31 mouse cellular contexts compared by ENCODE assay signal in genomic region chr5:147847361-147847760, GRCm38 (mm10). TPM values are rescaled to one million over a fixed set of nuclear protein-coding genes. Genes with fewer than 3 reads are reported as not detected.
DNase-seq lines count a peak whose midpoint lies in the region; ATAC-seq and TF ChIP-seq lines count a peak whose summit lies in the region.
"Had no signal": no experiment of that assay in that cellular context is flagged by ENCODE, and none has a peak within 500 bp of the region (broad histone marks: within the 10 kb centered on the region; RNA-seq: fewer than 3 reads in every experiment).

No protein-coding gene starts in this region.

- no peak overlapping the region for H3K9ac ChIP-seq in embryonic facial prominence, embryonic 14.5 days (ENCODE audit: low read depth, low read length)
- H3K9ac ChIP-seq in midbrain, embryonic 12.5 days (replicated peaks) = no peak overlapping the region
- no peak overlapping the region for H3K9ac ChIP-seq in midbrain, embryonic 11.5 days (ENCODE audit: low read length)
- H3K9ac ChIP-seq in stomach, postnatal 0 days (ENCODE audit: low read length) = no peak overlapping the region
- H3K9ac ChIP-seq: embryonic facial prominence, embryonic 12.5 days; heart, embryonic 15.5 days; hindbrain, embryonic 13.5 days; limb, embryonic 15.5 days; liver, embryonic 14.5 days; neural tube, embryonic 13.5 days; stomach, embryonic 15.5 days had no signal

- WGBS in embryonic facial prominence, embryonic 14.5 days = 47% methylated on average over 5 of the region's 5 CpGs
- 84% methylated on average over 5 of the region's 5 CpGs for WGBS in embryonic facial prominence, embryonic 10.5 days
- WGBS in midbrain, embryonic 12.5 days = 58% methylated on average over 5 of the region's 5 CpGs
- 67% methylated on average over 5 of the region's 5 CpGs for WGBS in midbrain, embryonic 11.5 days
- 37% methylated on average over 5 of the region's 5 CpGs for WGBS in stomach, postnatal 0 days

- TF ChIP-seq EP300 in stomach, postnatal 0 days (optimal IDR thresholded peaks at IDR 0.05) = no peak

- peak; percentile 62 for DNase-seq in embryonic facial prominence, embryonic 14.5 days (ENCODE audit: low spot score)
- DNase-seq in embryonic facial prominence, embryonic 10.5 days (ENCODE audit: low spot score) = no peak
- peak; percentile 27 for DNase-seq in kidney, postnatal 10 days
- DNase-seq in kidney, postnatal 25 days = no peak
- no peak for DNase-seq in midbrain, embryonic 11.5 days (ENCODE audit: low spot score, missing footprints)
- no peak for DNase-seq in stomach, postnatal 0 days (ENCODE audit: low spot score)
- DNase-seq in left cerebral cortex, adult 9 months (ENCODE audit: low spot score in 2 of 2) = no peak
- DNase-seq: adrenal gland, postnatal 10 days; cerebellum, adult 11 months; cerebellum, adult 9-10 months; cerebellum, postnatal 36 days; gastrocnemius, postnatal 14 days; heart, postnatal 36 days; kidney, adult 9 months; layer of hippocampus, postnatal 36 days; lung, postnatal 10 days; right cerebral cortex, postnatal 14 days; thymus, adult 18-20 months; thymus, postnatal 25 days had no signal

- H3K27me3 ChIP-seq in embryonic facial prominence, embryonic 14.5 days (replicated peaks; ENCODE audit: control insufficient read depth, insufficient read depth, low read length) = no peaks in the 10 kb centered on the region
- no peaks in the 10 kb centered on the region for H3K27me3 ChIP-seq in embryonic facial prominence, embryonic 10.5 days (replicated peaks; ENCODE audit: low read depth, poor library complexity, severe bottlenecking)
- no peaks in the 10 kb centered on the region for H3K27me3 ChIP-seq in midbrain, embryonic 12.5 days
- H3K27me3 ChIP-seq in midbrain, embryonic 11.5 days (ENCODE audit: control insufficient read depth, insufficient read depth, low read length) = no peaks in the 10 kb centered on the region
- H3K27me3 ChIP-seq in stomach, postnatal 0 days (ENCODE audit: control insufficient read depth, insufficient read depth, low read length) = no peaks in the 10 kb centered on the region
- H3K27me3 ChIP-seq: CH12.LX; embryonic facial prominence, embryonic 12.5 days; heart, embryonic 15.5 days; hindbrain, embryonic 13.5 days; limb, embryonic 15.5 days; neural tube, embryonic 13.5 days; stomach, embryonic 15.5 days had no signal

- no peak overlapping the region for H3K4me2 ChIP-seq in embryonic facial prominence, embryonic 14.5 days (ENCODE audit: low read depth, low read length)
- 0 out of 2 replicates have a peak overlapping the region, but pooled peaks have one; percentile 34 for H3K4me2 ChIP-seq in midbrain, embryonic 12.5 days (replicated peaks)
- H3K4me2 ChIP-seq in midbrain, embryonic 11.5 days = no peak overlapping the region
- no peak overlapping the region for H3K4me2 ChIP-seq in stomach, postnatal 0 days (replicated peaks; ENCODE audit: low read depth)
- H3K4me2 ChIP-seq: embryonic facial prominence, embryonic 12.5 days; hindbrain, embryonic 13.5 days; limb, embryonic 15.5 days; neural tube, embryonic 13.5 days; stomach, embryonic 15.5 days had no signal

- no peaks in the 10 kb centered on the region for H3K9me3 ChIP-seq in embryonic facial prominence, embryonic 14.5 days (ENCODE audit: control insufficient read depth, low read length)
- H3K9me3 ChIP-seq in embryonic facial prominence, embryonic 10.5 days = no peaks in the 10 kb centered on the region; the same call in 1 of the 2 replicates
- no peaks in the 10 kb centered on the region for H3K9me3 ChIP-seq in midbrain, embryonic 12.5 days
- no peaks in the 10 kb centered on the region for H3K9me3 ChIP-seq in midbrain, embryonic 11.5 days (ENCODE audit: control insufficient read depth, low read length)
- H3K9me3 ChIP-seq in stomach, postnatal 0 days (ENCODE audit: control insufficient read depth, low read length) = no peaks in the 10 kb centered on the region
- H3K9me3 ChIP-seq: embryonic facial prominence, embryonic 12.5 days; forebrain, embryonic 10.5 days; heart, embryonic 15.5 days; hindbrain, embryonic 13.5 days; limb, embryonic 10.5 days; limb, embryonic 15.5 days; neural tube, embryonic 13.5 days; stomach, embryonic 15.5 days had no signal

- H3K4me3 ChIP-seq in embryonic facial prominence, embryonic 14.5 days (ENCODE audit: low read depth, low read length) = no peak overlapping the region
- no peak overlapping the region for H3K4me3 ChIP-seq in embryonic facial prominence, embryonic 10.5 days
- no peak overlapping the region for H3K4me3 ChIP-seq in midbrain, embryonic 12.5 days
- no peak overlapping the region for H3K4me3 ChIP-seq in midbrain, embryonic 11.5 days (ENCODE audit: low read depth, low read length)
- no peak overlapping the region for H3K4me3 ChIP-seq in stomach, postnatal 0 days (ENCODE audit: low read depth, low read length)
- H3K4me3 ChIP-seq: embryonic facial prominence, embryonic 12.5 days; heart, embryonic 15.5 days; hindbrain, embryonic 13.5 days; limb, embryonic 10.5 days; limb, embryonic 15.5 days; neural tube, embryonic 13.5 days; stomach, embryonic 15.5 days had no signal

- ATAC-seq in embryonic facial prominence, embryonic 14.5 days (ENCODE audit: low read depth) = no peak
- no peak for ATAC-seq in midbrain, embryonic 12.5 days (ENCODE audit: low FRiP score, low read depth)
- ATAC-seq in midbrain, embryonic 11.5 days (ENCODE audit: low FRiP score) = no peak
- ATAC-seq in stomach, postnatal 0 days (ENCODE audit: low FRiP score, low TSS enrichment) = peak; percentile 25; the same call in 1 of the 2 replicates
- ATAC-seq: intestine, embryonic 16.5 days had no signal

- H3K4me1 ChIP-seq in embryonic facial prominence, embryonic 14.5 days (ENCODE audit: control insufficient read depth, insufficient read depth, low read length) = no peaks in the 10 kb centered on the region
- no peaks in the 10 kb centered on the region for H3K4me1 ChIP-seq in embryonic facial prominence, embryonic 10.5 days
- peaks cover 5% of the 10 kb centered on the region; the same call in 1 of the 2 replicates for H3K4me1 ChIP-seq in midbrain, embryonic 12.5 days
- no peaks in the 10 kb centered on the region for H3K4me1 ChIP-seq in midbrain, embryonic 11.5 days (ENCODE audit: control insufficient read depth, insufficient read depth, low read length)
- no peaks in the 10 kb centered on the region for H3K4me1 ChIP-seq in stomach, postnatal 0 days (replicated peaks; ENCODE audit: control insufficient read depth, insufficient read depth)
- H3K4me1 ChIP-seq: embryonic facial prominence, embryonic 12.5 days; forebrain, embryonic 10.5 days; hindbrain, embryonic 13.5 days; limb, embryonic 10.5 days; neural tube, embryonic 13.5 days had no signal

- no peak for TF ChIP-seq CTCF in stomach, postnatal 0 days (IDR thresholded peaks at IDR 0.05; ENCODE audit: low read depth)

- H3K36me3 ChIP-seq in embryonic facial prominence, embryonic 14.5 days (ENCODE audit: control insufficient read depth, insufficient read depth, low read length) = no peaks in the 10 kb centered on the region
- no peaks in the 10 kb centered on the region for H3K36me3 ChIP-seq in embryonic facial prominence, embryonic 10.5 days (replicated peaks)
- no peaks in the 10 kb centered on the region for H3K36me3 ChIP-seq in midbrain, embryonic 12.5 days
- no peaks in the 10 kb centered on the region for H3K36me3 ChIP-seq in midbrain, embryonic 11.5 days (ENCODE audit: control insufficient read depth, insufficient read depth, low read length)
- no peaks in the 10 kb centered on the region for H3K36me3 ChIP-seq in stomach, postnatal 0 days (ENCODE audit: control insufficient read depth, insufficient read depth, low read length)
- H3K36me3 ChIP-seq: embryonic facial prominence, embryonic 12.5 days; forebrain, embryonic 10.5 days; heart, embryonic 15.5 days; hindbrain, embryonic 13.5 days; limb, embryonic 10.5 days; limb, embryonic 15.5 days; neural tube, embryonic 13.5 days; stomach, embryonic 15.5 days had no signal

- H3K27ac ChIP-seq in embryonic facial prominence, embryonic 14.5 days (replicated peaks; ENCODE audit: low read depth, low read length) = no peak overlapping the region
- no peak overlapping the region for H3K27ac ChIP-seq in embryonic facial prominence, embryonic 10.5 days (replicated peaks)
- no peak overlapping the region for H3K27ac ChIP-seq in midbrain, embryonic 12.5 days (replicated peaks)
- no peak overlapping the region for H3K27ac ChIP-seq in midbrain, embryonic 11.5 days (ENCODE audit: low read depth, low read length)
- no peak overlapping the region for H3K27ac ChIP-seq in stomach, postnatal 0 days (replicated peaks)
- H3K27ac ChIP-seq: embryonic facial prominence, embryonic 12.5 days; forebrain, embryonic 10.5 days; heart, embryonic 15.5 days; hindbrain, embryonic 13.5 days; limb, embryonic 10.5 days; limb, embryonic 15.5 days; liver, embryonic 14.5 days; neural tube, embryonic 13.5 days; stomach, embryonic 15.5 days had no signal

RNA-seq across cellular contexts. Expression of gene Pomp, which starts 12.9 kb away (rescaled TPM):
- polyA plus RNA-seq in embryonic facial prominence, embryonic 14.5 days (2014; fragmentation: Nextera tagmentation; extraction: Ambion mirVana) = 459 and 481 TPM in 2 replicates
- 513 and 534 TPM in 2 replicates for polyA plus RNA-seq in embryonic facial prominence, embryonic 10.5 days (2016; fragmentation: Nextera tagmentation; extraction: Ambion mirVana)
- polyA plus RNA-seq in midbrain, embryonic 12.5 days (2016; fragmentation: Nextera tagmentation; extraction: Ambion mirVana) = 497 and 501 TPM in 2 replicates
- polyA plus RNA-seq in midbrain, embryonic 11.5 days (2014; fragmentation: Nextera tagmentation; extraction: Ambion mirVana) = 562 and 573 TPM in 2 replicates
- polyA plus RNA-seq in stomach, postnatal 0 days (2015; fragmentation: Nextera tagmentation; extraction: Ambion mirVana) = 419 and 427 TPM in 2 replicates

RNA-seq across cellular contexts. Expression of gene Slc46a3, which starts 47.3 kb away (rescaled TPM):
- 3.9 and 4.5 TPM in 2 replicates for polyA plus RNA-seq in embryonic facial prominence, embryonic 14.5 days (2014; fragmentation: Nextera tagmentation; extraction: Ambion mirVana)
- polyA plus RNA-seq in embryonic facial prominence, embryonic 10.5 days (2016; fragmentation: Nextera tagmentation; extraction: Ambion mirVana) = 2.5 TPM in 2 replicates
- 4.7 and 6.4 TPM in 2 replicates for polyA plus RNA-seq in midbrain, embryonic 12.5 days (2016; fragmentation: Nextera tagmentation; extraction: Ambion mirVana)
- 4.3 and 4.5 TPM in 2 replicates for polyA plus RNA-seq in midbrain, embryonic 11.5 days (2014; fragmentation: Nextera tagmentation; extraction: Ambion mirVana)
- 2.7 and 3.2 TPM in 2 replicates for polyA plus RNA-seq in stomach, postnatal 0 days (2015; fragmentation: Nextera tagmentation; extraction: Ambion mirVana)

Comparison
In these comparisons a context has a peak if more than half of its experiments do, and no peak if none do; other contexts are left out.
1. DNase-seq: peak in embryonic facial prominence, embryonic 14.5 days (single experiment) and kidney, postnatal 10 days (single experiment); none in embryonic facial prominence, embryonic 10.5 days (single experiment), kidney, postnatal 25 days (0 of 2), midbrain, embryonic 11.5 days (single experiment), stomach, postnatal 0 days (single experiment) and left cerebral cortex, adult 9 months (0 of 2).